Mouse (Mus musculus) gastrocnemius, postnatal 36 days (tissue): ENCODE results near the gene Urgcp. TPM values are rescaled to one million over a fixed set of nuclear protein-coding genes. Genes with fewer than 3 reads are reported as not detected.

Source experiments
- DNase-seq, 2 experiments: peaks; one replicate each; pipeline ENCODE4 v3.0.0; 2022
- intact Hi-C: fragments of 180-260 bp; cut with DNase I; formaldehyde crosslinking; loops from one replicate; pipeline ENCODE4 v1.15.1; 2025
- total RNA-seq, 2 experiments: library from RNA; stranded (reverse); gene quantifications; 2 replicates each; pipeline ENCODE4 v1.2.3; 2021

The Urgcp gene
- total RNA-seq, 2 experiments from 2014 or later = 39.1 to 40.1 TPM

DNA sequence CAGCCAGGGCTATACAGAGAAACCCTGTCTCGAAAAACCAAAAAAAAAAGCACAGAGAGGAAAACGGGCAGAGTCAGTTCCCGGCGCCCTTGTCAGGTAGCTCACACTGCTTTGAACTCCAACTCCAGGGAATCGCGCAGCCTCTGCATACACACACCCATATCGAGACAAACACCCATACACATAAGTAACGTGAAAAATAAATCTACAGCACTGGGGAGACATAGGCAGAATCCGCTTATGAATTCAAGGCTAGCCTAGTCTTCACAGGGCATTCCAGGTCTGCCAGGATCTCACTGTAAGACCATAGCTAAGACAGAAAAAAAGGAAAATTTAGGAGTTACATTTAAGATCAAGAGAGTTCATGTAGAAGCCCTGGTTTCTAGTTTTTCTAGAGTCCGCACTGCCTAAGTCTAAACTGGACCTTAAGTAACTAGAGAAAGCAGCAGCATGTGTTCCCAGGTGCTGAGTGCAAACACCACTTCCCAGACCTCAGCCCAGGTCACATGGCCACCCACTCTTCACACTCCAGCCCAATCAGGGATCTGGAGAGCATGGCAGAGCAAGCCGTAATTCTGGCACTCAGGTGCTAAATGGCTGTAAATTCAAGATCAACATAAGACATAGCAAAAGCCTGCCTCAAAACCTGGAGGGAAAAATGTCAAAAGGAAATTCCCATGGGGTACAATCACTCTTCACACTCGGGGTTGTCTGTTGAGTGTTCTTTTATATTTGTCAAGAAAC is 43.4 kb downstream of the Urgcp start:
- no peak for DNase-seq
- intact Hi-C loops = loop anchor here (10.0 kb wide), 1 partner anchor 166 kb away; no protein-coding TSS in a partner anchor

DNA sequence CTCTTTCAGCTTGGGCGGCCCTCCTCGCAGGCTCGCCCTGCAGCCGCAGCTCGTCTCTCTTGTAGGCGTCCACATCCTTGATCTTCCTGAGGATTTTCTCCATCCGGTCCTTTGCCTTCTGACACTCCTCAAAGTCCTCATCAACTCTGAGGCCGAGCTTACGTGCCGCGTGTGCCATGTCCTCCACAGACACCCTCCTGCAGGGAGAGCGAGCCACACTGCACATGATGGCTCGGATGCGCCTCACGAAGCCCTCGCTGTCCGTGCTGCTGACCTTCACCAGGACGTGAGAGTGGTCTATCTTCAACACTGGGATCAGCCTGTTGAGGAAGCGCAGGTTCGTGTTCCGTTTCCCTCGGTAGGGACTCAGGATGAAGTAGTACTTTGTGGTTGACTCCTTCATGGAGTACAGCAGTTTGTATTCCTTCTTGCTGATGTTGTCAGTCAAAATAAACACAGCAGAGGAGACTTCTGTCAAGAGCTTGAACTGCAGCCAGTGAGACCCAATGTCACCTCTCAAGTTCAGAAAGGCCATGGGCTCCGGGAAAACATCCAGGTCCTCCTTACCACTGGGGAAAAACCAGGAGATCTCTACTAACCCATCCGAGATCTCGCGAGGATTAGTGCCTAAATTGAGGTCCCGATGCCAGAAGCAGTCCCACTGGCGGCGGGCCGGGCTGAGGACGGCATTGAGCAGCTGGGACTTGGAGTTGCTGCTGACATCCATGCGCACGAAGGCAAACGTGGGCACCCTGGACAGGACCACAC is 45.1 kb downstream of the Urgcp start:
- intact Hi-C loops = loop anchor here (10.0 kb wide), 1 partner anchor 168 kb away; no protein-coding TSS in a partner anchor
- no peak for DNase-seq

DNA sequence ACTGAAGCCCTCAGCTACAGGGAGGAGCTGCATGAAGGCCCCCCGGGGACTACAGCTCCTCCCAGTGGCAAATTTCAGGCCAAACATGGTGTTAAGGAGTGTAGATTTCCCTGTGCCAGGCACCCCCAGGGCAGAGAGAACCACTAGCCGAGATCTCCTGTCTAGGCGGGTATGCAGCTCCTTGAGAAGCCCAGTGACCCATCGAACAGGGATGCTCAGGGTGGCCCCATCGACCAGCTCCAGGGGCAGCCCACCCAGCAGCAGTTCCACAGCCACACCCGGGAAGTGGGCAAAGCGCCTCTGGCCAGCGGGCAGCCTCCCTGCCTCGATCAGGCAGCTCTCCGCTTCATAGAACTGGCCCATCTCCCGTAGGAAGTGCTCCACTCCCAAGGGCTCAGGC is 45.9 kb downstream of the Urgcp start:
- DNase-seq = no peak
- intact Hi-C loops = loop anchor here (10.0 kb wide), 1 partner anchor 169 kb away; no protein-coding TSS in a partner anchor

DNA sequence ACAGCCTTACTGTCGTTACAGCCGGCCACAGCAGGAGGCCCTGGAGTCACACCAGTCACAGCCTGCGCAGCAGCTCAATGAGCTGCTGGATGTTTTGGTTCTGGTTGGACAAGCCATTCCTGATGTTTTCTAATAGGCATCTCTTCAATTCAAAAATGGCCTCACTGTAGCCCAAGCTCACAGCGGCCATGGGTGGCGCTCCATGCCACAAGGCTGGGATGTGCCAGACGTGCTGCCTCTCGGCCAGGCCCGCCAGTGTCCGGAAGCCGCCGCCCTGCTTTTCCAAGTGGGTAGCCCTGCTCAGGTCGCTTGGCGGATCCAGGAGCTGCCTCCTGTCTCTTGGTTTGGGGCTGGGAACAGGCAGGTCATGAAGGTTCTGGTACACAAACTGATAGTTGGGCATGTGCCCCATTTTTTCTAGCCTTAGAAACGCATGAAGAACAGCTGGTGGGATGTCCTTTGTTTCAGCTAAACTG is 46.5 kb downstream of the Urgcp start, which contains the start of gene Mrps24:
TSS of gene Mrps24 (minus strand) at position 51 of the 476 bp plus-strand sequence.
- no peak for DNase-seq
- intact Hi-C loops = loop anchor here (10.0 kb wide), 1 partner anchor 169 kb away; no protein-coding TSS in a partner anchor

DNA sequence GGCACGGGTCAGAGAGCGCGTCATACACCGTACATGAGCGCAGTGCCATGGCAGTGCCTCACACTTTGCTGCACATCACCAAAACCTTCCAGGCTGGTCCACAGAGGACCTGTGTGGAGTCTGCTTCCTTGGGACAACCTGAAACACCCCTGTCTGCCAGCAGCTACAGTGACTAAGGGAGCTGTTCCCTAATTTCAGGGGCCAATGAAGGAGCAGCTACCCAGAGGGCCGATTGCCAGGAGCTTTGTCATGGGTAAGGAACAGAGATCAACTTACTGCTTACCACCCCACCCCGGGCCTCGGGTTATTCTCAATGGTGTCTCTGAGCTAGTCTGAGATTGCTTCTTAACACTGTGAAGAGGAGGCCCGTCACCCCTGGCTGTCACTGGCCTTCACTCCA is 47.0 kb downstream of the Urgcp start:
- intact Hi-C loops = loop anchor here (10.0 kb wide), 1 partner anchor 170 kb away; no protein-coding TSS in a partner anchor
- DNase-seq = no peak

DNA sequence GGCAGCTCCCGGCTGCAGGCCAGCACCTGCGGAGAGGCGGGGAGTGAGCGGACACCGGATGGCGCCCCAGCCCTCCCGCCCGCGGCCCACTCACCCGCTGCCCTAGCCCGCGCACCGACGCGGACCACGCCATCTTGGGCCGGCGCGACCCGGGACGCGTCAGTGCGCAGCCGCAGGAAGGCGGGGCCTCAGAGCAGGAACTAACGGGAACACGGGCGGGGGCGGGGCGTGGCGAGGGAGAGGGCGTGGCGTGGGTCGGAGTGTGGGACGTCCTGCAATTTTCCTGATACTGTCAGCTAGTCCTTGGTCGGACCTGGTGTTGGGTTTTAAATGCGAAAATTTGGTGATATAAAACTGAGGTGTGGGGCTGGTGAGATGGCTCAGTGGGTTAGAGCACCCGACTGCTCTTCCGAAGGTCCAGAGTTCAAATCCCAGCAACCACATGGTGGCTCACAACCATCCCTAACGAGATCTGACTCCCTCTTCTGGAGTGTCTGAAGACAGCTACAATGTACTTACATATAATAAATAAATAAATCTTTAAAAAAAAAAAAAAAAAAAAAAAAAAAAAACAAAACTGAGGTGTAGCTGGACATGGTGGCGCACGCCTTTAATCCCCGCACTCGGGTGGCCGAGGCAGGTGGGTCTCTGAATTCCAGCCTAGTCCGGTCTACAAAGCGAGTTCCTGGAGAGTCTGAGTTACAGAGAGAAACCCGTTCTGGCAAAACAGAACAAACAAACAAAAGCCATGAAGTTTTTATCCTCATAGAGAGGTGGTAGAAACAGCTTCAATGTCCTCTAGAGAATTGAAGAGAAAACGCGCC is 54.4 kb downstream of the Urgcp start:
- peak; percentile 86 to 91 for DNase-seq
- intact Hi-C loops = loop anchor here (5.0 to 10.0 kb wide), 2 partner anchors 75 to 423 kb away; no protein-coding TSS in a partner anchor

DNA sequence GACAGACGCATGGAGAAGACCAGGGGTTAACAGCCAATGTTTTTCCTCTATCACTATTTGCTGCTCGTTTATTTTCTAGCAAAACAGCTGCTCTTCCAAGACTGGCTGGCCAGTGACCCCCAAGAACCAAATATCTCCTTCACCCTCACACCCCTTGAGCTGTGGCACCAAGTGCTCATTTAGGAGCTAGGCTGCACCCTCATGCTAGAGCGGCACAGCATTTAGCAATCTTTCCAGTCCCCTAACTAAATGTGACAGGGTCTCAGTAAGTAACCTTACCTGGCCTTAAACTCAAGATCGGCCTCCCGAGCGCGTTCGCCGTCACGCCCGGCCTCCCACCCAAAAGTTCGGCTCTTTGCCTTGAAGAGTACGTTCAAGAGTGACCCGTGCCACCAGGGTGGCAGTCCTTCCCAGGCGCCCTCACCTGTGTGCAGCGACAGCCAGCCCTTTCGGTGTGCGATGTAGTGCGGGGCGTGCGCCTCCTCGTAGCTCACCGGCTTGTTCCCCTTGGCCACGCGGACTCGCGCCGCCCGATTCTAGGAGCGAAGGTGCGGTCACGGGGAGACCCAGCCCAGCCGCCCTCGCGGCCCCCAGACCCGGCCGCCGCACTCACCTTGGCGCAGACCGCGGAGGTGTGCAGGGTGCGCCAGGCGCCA is 55.2 kb downstream of the Urgcp start:
- intact Hi-C loops = loop anchor here (5.0 to 10.0 kb wide), 2 partner anchors 75 to 422 kb away; no protein-coding TSS in a partner anchor
- DNase-seq = peak in 1 of 2 experiments; percentile 13

DNA sequence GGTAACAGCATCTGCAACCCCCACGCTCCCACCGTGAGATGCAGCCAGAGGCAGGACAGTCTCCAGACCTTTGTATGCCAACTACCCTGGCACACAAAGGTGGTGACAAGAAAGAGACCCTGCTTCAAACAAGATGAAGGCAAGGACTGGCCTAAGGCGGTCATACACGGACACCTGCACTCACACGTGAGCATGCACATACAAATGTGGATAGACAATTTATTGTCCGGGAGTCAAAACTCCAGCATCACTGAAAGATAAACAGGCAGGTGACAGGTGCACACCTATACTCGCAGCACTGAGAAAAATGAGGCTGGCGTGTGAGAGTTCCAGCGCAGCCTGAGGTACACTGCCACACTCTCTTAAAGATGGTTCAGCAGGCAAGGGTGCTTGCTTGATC is 56.2 kb downstream of the Urgcp start:
- intact Hi-C loops = loop anchor here (5.0 to 10.0 kb wide), 2 partner anchors 76 to 421 kb away; no protein-coding TSS in a partner anchor
- DNase-seq = no peak

DNA sequence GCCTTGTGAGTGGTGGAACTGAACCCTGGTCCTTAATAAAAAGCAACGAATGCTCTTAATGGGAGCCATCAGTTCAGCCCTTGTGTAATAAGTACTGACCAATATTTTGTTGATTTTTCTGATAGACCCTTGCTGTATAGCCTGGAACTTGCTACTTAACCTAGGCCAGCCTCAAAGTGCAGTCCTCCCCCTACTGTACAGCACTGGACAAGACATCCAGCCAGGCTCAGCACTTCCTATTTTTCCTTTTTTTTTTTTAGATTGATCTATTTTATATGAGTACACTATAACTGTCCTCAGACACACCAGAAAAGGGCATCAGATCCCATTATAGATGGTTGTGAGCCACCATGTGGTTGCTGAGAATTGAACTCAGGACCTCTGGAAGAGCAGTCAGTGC is 58.8 kb downstream of the Urgcp start:
- intact Hi-C loops = loop anchor here (10.0 kb wide), 1 partner anchor 419 kb away; no protein-coding TSS in a partner anchor
- no peak for DNase-seq

DNA sequence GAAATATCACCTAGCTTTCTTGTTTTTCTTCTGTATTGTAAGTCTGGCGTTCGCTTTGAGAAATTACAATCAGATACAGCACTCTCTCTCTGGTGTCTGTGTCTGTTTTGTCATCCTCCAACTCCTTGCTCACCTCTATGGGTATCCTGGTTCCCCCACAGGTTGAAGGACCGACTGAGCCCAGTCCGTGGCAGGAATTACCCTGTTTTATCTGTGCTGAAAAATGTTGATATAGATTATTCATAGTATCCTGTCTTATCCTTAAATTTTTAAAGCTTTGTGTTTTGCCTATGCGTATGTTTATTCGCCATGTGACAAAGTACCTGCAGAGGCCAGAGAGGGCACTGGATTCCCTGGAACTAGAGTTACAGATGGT is 59.2 kb downstream of the Urgcp start:
- intact Hi-C loops = loop anchor here (10.0 kb wide), 1 partner anchor 418 kb away; no protein-coding TSS in a partner anchor
- DNase-seq = no peak

DNA sequence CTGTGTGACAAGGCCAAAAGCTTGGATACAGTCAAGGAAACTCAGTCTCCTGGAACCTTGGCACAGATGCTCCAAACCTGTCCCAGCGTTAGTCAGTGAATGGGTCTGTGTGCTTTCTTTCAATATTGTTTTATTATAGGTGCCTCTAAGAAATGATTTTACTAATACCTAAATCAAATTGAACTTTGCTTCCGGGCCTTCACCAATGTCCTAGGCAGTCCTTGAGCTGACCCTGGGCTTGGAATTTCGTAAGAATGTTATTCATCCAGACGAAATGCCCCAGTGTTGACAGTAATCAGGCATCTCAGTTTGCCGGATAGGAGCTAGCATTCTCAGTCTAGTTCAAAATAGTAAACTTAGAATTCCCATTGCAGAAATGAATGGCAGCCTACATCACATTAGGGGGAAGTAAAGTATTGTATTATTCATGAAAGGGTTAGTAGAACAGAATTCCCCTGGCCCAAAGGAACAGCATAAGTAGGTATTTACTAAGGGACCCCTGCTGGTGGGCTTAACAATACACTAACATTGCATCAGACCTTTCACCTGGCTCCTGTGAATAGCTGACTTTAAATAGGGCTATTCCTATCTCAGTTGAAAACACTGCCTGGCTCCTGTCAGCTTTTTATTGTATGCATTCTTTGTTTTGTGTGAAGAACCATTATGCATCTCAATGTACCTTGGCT is 59.8 kb downstream of the Urgcp start:
- DNase-seq = no peak
- intact Hi-C loops = loop anchor here (10.0 kb wide), 1 partner anchor 418 kb away; no protein-coding TSS in a partner anchor

DNA sequence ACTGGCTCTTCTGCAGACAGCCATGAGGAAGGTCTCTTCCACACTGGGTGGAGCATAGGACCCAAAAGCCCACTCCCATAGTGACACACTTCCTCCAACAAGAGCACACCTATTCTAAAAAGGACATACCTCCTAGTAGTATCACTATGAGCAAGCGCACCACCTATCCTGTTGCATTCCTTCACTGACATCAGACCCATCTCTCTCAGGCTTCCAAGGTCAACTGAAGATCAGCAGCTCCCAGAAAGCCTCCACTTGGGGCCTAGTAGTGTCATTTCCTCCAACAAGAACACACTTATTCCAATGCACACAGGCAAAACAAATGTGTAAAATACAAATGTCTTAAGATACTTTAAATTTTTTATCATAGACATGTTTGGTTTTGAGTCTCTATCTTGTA is 60.4 kb downstream of the Urgcp start:
- no peak for DNase-seq
- intact Hi-C loops = loop anchor here (10.0 kb wide), 1 partner anchor 417 kb away; no protein-coding TSS in a partner anchor

DNA sequence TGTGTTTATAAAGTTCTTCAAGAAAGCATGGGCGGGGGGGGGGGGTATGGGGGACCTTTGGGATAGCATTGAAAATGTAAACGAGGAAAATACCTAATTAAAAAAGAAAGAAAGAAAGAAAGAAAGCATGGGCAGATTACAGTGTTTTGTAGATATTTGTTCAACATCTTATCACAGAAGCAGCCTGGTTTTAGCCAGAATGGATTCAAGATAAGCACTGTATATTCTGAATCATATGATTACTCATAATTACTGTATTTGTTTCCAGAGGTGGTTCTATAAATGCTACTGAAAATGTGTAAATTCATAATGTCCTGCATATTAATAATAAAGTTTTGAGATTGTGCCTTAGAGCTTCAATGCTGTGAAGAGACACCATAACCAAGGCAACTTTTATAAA is 60.9 kb downstream of the Urgcp start:
- no peak for DNase-seq
- intact Hi-C loops = loop anchor here (10.0 kb wide), 1 partner anchor 416 kb away; no protein-coding TSS in a partner anchor

DNA sequence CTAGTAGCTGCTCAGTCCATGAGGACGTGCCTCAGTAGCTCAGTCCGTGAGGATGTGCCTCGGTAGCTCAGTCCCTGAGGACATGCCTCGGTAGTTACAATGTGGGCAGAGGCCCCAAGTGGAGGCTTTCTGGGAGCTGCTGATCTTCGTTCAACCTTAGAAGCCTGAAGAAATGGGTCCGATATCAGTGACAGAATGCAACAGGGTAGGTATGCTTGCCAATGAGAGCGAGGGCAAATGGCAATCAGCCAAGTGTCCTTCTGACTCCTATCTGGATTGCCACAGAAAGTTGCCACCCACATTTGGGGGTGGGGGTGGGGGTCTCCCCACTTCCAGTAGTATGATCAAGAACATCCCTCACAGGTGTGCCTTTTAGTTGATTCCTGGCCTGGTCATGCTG is 61.4 kb downstream of the Urgcp start:
- intact Hi-C loops = loop anchor here (10.0 kb wide), 1 partner anchor 416 kb away; no protein-coding TSS in a partner anchor
- no peak for DNase-seq

DNA sequence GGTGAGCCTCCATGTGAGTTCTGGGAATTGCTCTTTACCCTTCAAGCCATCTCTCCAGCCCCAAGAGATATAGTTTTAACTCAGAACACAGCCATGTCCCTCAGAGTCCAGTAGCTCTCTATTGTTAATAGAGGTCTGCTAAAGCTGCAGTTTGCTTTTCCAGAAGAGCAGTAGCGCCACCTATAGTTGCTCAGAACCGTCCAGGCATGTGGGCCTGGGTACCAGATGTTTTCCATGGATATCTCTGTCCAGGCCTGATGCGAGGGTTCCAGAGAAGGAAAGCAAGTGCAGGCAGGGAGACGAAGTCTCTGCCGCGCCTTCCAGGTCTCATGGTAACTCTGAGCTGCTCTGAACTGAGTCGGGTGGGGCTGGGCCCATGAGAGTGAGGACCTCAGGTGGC is 70.4 kb downstream of the Urgcp start:
- intact Hi-C loops = loop anchor here (1.0 kb wide), 1 partner anchor 206 kb away; no protein-coding TSS in a partner anchor
- DNase-seq = no peak

DNA sequence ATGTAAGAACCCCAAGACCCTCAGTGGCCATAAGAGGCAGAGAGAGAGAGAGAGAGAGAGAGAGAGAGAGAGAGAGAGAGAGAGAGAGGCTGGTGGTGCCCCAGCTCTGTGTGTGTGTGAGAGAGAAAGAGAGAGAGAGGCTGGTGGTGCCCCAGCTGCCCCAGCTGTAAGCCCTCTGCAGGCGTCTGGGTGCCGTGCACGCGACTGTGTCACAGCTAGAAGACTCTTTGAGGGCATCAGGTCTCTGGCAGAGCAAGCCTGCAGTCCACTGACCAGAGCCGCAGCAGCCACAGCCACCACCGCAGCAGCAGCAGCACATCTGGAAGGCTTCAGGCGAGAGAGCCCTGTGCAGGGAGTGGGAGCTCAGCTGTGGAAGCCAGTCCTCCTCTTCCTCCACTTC is 77.9 kb downstream of the Urgcp start:
- intact Hi-C loops = no loop called here
- DNase-seq = no peak

DNA sequence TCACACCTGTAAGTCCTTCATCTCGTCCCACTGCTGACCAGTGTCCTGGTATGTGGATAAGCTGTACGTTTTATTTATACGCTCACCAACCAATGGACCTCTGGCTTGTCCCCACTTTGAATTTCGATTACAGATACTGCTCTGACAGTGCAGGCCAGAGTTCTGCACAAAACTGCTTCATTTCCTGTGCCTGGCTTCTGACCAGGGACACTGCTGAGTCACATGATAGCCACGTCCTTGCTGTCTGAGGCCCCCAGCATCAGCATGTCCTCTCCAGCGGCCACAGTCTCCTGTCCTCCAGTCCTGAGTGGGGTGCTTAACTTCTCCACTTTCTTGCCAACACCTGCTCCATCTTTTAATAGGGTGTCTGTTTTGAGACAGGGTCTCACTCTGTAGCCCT is 79.6 kb downstream of the Urgcp start:
- intact Hi-C loops = no loop called here
- no peak for DNase-seq
